Mouse (Mus musculus): Measurements from ENCODE around the gene Ablim2. TPM values are rescaled to one million over a fixed set of nuclear protein-coding genes. Genes with fewer than 3 reads are reported as not detected.
A peak's percentile ranks its signal among the peaks of the same experiment; 100 is the strongest.

The Ablim2 gene
- polyA plus RNA-seq, 1 experiment from 2014 or later = 1.3 TPM

DNA sequence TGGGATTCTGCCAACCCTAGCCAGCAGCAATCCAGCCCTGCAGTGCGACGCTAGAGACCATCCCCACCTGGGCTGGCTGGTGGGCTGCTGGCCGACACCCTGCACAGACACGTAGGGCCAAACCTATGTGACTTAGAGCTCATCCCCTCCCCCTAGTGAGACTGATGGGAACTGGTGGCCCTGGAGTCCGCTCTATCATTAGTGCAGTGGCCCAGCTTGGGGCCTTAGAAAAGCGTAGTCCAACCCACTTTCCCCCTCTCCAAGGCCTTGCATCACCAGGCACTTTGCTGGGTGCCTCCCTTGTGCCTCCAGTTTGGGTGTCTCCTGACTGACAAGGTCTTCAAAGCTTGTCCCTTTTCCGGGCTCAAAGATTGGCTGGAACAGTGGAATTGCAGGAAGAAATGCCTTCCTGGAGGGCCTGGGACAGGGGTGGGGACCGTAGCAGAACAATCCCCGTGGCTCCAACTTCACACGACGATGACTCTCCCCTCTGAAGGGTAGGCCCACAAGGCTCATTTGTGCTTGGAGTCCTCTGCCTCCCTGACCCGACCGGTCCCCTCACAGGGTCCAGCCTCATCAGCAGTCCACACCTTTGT lies 16.4 kb upstream of the Ablim2 start:
- peaks cover 31% of the 10 kb centered on the region for H3K27me3 ChIP-seq (ENCODE audit: insufficient read depth, poor library complexity, severe bottlenecking)
- no peak overlapping the region for H3K27ac ChIP-seq
- H3K4me1 ChIP-seq (replicated peaks) = peaks cover 18% of the 10 kb centered on the region
- no peak for DNase-seq (ENCODE audit: low spot score)
- H3K9me3 ChIP-seq = no peaks in the 10 kb centered on the region
- H3K4me3 ChIP-seq = no peak overlapping the region
- 45% methylated on average over 13 of the region's 13 CpGs for WGBS
- H3K36me3 ChIP-seq = no peaks in the 10 kb centered on the region

DNA sequence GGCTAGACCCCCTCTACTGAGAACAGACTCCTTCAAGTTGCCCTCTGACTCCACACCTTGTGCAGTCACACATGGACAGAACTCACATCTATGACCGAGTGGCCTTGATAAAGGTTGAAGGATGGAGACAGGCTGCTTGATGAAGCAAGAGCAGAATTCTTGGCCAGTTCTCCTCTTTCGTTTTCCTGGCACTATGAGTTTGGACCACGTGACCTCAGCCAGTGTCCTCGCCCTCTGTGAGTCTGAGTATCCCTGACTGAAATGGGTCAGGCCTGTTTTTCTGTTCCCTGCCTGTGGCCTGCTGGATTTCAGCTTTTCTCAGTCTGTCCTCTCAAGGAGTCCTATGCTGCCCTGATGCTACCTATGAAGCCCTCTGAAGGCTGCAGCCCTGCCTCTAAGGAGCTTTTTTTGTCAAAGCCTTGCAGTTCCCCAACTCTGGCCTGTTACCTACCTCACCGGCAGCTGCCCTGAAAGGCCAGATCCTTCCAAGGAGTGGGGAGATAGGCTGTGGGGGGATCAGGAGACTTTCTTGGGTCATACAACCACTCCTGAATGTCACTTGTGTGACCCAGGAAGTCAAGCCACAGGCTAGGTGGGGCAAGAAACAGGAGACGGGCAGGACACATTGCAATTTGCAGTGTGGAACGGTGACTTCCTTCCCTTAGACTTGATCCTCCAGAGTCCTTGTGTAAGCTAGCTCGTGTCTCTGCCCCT lies 14.3 kb upstream of the Ablim2 start:
- Histone ChIP-seq H3K27ac (no peak overlapping the region), H3K4me3 (no peak overlapping the region), H3K4me1 (replicated peaks) (peaks cover 18% of the 10 kb centered on the region), H3K36me3 (no peaks in the 10 kb centered on the region), H3K9me3 (no peaks in the 10 kb centered on the region), H3K27me3 (ENCODE audit: insufficient read depth, poor library complexity, severe bottlenecking) (peaks cover 31% of the 10 kb centered on the region)
- DNase-seq (ENCODE audit: low spot score) = no peak
- WGBS = 80% methylated on average over 8 of the region's 8 CpGs

DNA sequence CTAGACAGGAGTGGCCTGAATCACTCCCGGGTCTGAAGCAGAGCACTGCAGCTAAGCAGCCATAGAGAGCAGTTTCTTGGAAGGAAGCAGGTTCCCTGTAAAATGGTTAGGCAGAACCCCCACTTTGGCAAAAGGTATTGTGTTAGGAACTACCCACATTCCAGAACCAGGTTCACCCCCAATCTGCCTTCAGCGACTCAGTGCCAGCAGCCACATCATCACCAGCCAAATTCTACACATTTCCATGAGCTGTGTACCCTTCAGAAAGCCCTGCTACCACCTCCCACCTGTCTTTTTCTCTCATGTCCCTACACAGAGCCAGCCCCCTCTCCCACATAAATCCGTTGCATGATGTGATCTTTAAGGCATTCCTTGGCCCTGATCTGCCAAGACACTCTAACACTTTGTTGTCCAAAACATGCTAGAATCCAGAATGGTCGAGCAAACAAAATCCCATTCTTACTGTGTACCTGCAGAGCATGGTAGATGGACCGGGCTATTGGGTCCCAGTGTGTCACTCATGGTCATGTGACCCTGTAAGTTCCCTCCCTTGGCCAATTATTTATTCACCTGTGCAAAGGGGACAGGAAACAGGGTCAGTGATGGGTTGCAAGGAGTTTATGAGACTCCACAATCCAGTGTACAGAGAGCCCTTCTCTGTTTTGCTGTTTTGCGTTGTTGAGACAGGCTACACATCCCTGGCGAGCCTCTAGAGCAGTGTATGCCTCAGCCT lies 13.5 kb upstream of the Ablim2 start:
- Histone ChIP-seq H3K27ac (no peak overlapping the region), H3K4me1 (replicated peaks) (peaks cover 15% of the 10 kb centered on the region)
- WGBS = 85% methylated on average over 7 of the region's 7 CpGs

DNA sequence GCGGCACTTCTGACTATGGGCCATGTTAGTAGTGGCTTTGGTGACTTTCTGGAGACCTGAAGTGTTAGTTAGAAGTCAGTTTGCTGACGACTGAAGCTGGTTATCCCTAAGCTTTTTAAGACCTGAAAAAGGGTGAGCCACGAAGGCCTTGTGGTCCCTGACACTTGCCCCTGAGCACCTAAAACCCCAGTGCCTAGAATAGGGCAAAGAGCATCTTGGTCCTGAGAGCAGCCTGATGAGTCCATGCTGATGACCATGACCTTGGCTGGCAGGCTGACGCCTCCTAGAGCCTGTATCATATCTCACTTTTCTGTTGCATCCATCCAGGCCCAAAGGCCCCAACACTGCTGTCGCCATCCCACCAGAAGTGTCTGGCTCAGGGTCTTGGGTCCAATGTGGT lies 12.3 kb upstream of the Ablim2 start:
- 81% methylated on average over 5 of the region's 5 CpGs for WGBS

More for the DNA sequence above, 13.5 kb upstream of the Ablim2 start:
- Histone ChIP-seq H3K27me3 (ENCODE audit: insufficient read depth, poor library complexity, severe bottlenecking) (peaks cover 27% of the 10 kb centered on the region), H3K4me3 (no peak overlapping the region), H3K36me3 (no peaks in the 10 kb centered on the region), H3K9me3 (no peaks in the 10 kb centered on the region)
- DNase-seq (ENCODE audit: low spot score) = no peak

DNA sequence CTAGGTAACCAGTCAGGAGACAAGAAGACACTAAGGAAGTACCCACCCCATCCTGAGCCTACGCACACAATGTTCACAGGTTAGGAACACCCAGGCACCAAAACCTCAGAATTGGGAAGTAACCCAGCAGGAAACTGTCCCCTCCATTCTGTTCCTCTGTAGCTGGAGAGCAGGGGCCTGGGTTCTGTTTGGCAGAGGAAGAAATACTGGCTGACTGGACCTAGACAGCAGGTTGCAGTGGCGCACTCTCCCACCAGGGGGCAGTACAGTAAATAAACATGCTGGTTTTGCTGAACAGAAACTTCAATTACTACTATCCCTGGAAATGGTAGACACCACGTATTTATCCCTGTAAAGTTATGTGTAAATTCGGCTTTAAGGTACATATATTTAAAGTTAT lies 10.8 kb upstream of the Ablim2 start:
- Histone ChIP-seq H3K4me1 (replicated peaks) (no peaks in the 10 kb centered on the region), H3K36me3 (no peaks in the 10 kb centered on the region), H3K27me3 (ENCODE audit: insufficient read depth, poor library complexity, severe bottlenecking) (no peaks in the 10 kb centered on the region), H3K27ac (no peak overlapping the region), H3K4me3 (no peak overlapping the region), H3K9me3 (no peaks in the 10 kb centered on the region)
- 29% methylated on average over 4 of the region's 4 CpGs for WGBS
- DNase-seq (ENCODE audit: low spot score) = peak; percentile 73

More for the DNA sequence above, 12.3 kb upstream of the Ablim2 start:
- H3K27ac ChIP-seq = no peak overlapping the region
- no peaks in the 10 kb centered on the region for H3K9me3 ChIP-seq
- H3K36me3 ChIP-seq = no peaks in the 10 kb centered on the region
- no peak for DNase-seq (ENCODE audit: low spot score)
- H3K27me3 ChIP-seq (ENCODE audit: insufficient read depth, poor library complexity, severe bottlenecking) = peaks cover 15% of the 10 kb centered on the region
- no peak overlapping the region for H3K4me3 ChIP-seq
- H3K4me1 ChIP-seq (replicated peaks) = peaks cover 4% of the 10 kb centered on the region; the same call in 1 of the 2 replicates

DNA sequence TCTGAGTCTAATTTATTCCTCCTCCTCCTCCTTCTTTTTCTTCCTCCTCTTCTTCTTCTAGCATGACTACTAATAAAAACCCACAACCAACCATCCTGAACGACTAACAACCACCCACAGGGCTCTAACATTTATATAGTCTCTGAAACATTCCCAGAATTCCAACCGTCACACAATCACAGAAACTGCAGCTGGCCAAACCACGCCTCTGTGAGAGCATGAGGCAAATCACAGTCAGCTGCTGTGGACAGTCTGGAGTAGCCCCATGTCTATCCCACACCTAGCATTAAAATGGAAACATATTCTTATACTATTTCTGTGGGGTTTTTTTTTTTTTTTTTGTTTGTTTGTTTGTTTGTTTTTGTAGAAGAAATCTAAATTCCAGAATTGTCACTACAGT lies 8.3 kb upstream of the Ablim2 start:
- Histone ChIP-seq H3K9me3 (no peaks in the 10 kb centered on the region), H3K4me3 (no peak overlapping the region), H3K4me1 (replicated peaks) (no peaks in the 10 kb centered on the region), H3K27ac (no peak overlapping the region), H3K27me3 (ENCODE audit: insufficient read depth, poor library complexity, severe bottlenecking) (0 out of 2 replicates have a peak, but pooled peaks cover 3% of the 10 kb centered on the region), H3K36me3 (no peaks in the 10 kb centered on the region)
- WGBS = 52% methylated on average over 3 of the region's 3 CpGs
- DNase-seq (ENCODE audit: low spot score) = no peak

DNA sequence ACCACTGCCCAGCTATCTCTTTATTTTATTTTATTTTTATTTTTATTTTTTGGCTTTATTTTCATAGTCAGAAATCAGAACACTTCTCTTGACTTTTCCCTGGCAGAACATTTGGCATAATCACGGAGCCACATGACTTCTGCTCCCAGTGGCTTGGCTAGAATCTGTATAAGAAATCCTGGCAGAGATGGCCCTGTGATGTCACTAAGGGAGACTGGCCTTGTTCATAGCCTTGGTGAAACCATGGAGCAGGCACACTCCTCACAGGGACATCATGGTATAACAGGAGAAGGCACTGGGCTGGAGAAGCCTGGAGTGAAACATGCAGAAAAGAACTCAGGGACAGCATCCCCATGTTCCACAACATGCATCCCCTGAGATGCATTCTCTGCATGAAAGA lies 7.7 kb upstream of the Ablim2 start:
- H3K36me3 ChIP-seq = no peaks in the 10 kb centered on the region
- H3K4me3 ChIP-seq = no peak overlapping the region
- H3K4me1 ChIP-seq (replicated peaks) = no peaks in the 10 kb centered on the region
- 84% methylated on average over 1 of the region's 1 CpGs for WGBS
- no peaks in the 10 kb centered on the region for H3K9me3 ChIP-seq
- H3K27me3 ChIP-seq (ENCODE audit: insufficient read depth, poor library complexity, severe bottlenecking) = 0 out of 2 replicates have a peak, but pooled peaks cover 4% of the 10 kb centered on the region
- DNase-seq (ENCODE audit: low spot score) = no peak
- H3K27ac ChIP-seq = no peak overlapping the region

DNA sequence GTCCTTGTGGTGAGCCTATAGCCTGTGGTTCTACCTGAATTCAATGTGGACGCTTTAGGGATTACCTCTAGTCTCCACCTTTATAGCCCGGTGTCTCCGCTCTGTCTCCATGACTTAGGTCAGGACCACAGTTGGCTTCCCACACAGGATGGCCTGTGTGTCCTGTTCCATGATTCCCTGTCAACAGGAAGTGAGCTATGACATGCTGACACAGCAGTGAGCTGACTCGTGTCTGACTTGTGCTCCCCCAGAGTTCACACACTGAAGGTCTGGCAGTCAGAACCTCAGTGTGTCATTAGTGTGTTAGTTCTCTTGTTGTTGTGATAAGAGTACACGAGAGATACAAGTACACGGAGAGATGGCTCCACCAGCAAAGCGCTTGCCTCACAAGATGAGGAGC lies 6.7 kb upstream of the Ablim2 start:
- H3K4me3 ChIP-seq = no peak overlapping the region
- 83% methylated on average over 7 of the region's 7 CpGs for WGBS
- DNase-seq (ENCODE audit: low spot score) = no peak
- H3K27ac ChIP-seq = no peak overlapping the region
- peaks cover 10% of the 10 kb centered on the region for H3K27me3 ChIP-seq (ENCODE audit: insufficient read depth, poor library complexity, severe bottlenecking)
- H3K9me3 ChIP-seq = no peaks in the 10 kb centered on the region
- no peaks in the 10 kb centered on the region; the same call in 1 of the 2 replicates for H3K4me1 ChIP-seq (replicated peaks)
- no peaks in the 10 kb centered on the region for H3K36me3 ChIP-seq

DNA sequence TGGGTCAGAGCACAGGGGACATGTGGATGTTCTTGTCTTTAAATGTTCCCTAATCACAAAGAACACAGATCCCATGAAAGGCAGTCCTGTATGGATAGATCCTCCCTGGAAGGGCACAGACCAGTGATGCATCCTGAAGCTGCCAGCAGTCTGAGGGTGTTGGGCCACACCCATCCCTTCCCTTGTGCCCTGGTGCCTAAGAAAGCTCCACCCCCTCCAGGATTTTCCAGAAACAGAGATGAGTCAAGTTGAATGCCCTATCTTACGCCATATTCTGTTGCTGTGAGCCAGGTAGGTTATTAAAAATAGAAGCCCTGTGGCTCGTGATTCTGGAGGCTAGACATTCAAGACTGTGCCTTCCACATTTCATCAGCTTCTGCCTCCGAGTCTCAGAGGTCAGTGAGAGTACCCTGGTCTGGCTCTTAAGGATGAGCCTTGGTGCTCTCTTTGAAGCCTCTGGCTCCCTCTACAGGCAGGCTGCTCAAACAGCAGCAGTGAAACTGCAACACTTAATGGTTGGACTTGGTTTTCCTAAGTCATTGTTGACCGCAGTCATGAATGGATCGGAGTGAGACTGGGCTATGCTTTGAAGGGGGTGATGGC lies 2.4 kb upstream of the Ablim2 start:
- peak; percentile 59 for DNase-seq (ENCODE audit: low spot score)
- H3K27ac ChIP-seq = no peak overlapping the region
- peaks cover 49% of the 10 kb centered on the region for H3K27me3 ChIP-seq (ENCODE audit: insufficient read depth, poor library complexity, severe bottlenecking)
- H3K36me3 ChIP-seq = no peaks in the 10 kb centered on the region
- H3K9me3 ChIP-seq = no peaks in the 10 kb centered on the region
- H3K4me3 ChIP-seq = no peak overlapping the region
- H3K4me1 ChIP-seq (replicated peaks) = peaks cover 20% of the 10 kb centered on the region
- WGBS = 28% methylated on average over 5 of the region's 5 CpGs

DNA sequence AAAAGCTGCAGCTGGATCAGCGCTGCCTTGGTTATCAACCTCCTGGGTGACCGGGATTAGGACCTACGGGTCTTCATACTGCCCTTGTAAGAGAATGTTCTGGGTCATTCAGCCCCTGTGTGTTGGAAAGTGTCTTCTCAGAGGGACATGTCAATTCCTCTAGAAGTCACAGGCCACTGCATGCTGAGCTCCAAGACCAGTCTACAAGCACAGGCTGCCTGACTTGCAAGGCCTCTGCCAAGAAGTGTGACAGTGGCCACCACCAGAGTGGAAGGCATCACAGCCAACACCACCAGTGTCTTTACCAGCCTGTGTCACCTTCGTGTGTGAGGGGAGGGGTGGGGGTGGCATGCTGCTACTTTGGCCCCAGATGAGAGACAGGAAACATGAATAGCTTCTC lies 1.7 kb upstream of the Ablim2 start:
- DNase-seq (ENCODE audit: low spot score) = no peak
- WGBS = 81% methylated on average over 4 of the region's 4 CpGs
- peaks cover 57% of the 10 kb centered on the region for H3K27me3 ChIP-seq (ENCODE audit: insufficient read depth, poor library complexity, severe bottlenecking)

DNA sequence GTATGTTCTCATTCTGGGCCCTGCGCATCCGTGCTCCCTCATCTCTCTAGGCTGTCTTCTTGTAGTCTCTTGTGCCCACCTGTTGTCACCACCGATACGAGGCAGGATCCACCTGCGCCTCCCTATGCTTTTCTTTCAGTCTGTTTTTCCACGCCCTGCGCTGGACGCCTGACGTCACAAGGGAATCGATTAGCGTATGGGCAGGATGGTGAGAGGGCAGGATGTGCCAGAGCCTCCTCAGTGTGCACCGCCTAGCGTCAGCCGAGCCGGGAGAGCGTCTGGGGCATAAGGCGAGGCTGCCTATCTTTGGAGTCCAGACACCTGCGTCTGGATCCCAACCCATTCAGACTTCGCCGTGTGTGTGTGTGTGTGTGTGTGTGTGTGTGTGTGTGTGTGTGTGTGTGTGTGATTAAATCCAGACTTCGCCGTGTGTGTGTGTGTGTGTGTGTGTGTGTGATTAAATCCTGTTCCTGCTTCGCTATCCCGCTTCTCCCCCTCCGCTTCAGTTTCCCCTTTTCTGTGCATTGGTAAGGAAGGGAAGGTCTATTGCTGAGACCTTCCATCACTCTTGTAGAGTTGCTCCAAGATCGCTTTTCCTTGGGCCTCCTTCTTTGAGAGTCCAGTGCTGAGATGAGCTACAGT lies 562 bp upstream of the Ablim2 start:
- H3K4me3 ChIP-seq = peak overlapping the region; percentile 69
- H3K27me3 ChIP-seq (ENCODE audit: insufficient read depth, poor library complexity, severe bottlenecking) = peaks cover 65% of the 10 kb centered on the region
- 12% methylated on average over 26 of the region's 26 CpGs for WGBS
- peak; percentile 18 for DNase-seq (ENCODE audit: low spot score)
- H3K9me3 ChIP-seq = no peaks in the 10 kb centered on the region
- H3K4me1 ChIP-seq (replicated peaks) = peaks cover 20% of the 10 kb centered on the region
- H3K36me3 ChIP-seq = no peaks in the 10 kb centered on the region
- peak overlapping the region; percentile 66 for H3K27ac ChIP-seq

More for the DNA sequence above, 1.7 kb upstream of the Ablim2 start:
- peaks cover 20% of the 10 kb centered on the region for H3K4me1 ChIP-seq (replicated peaks)
- H3K4me3 ChIP-seq = no peak overlapping the region
- no peaks in the 10 kb centered on the region for H3K9me3 ChIP-seq
- H3K27ac ChIP-seq = no peak overlapping the region
- no peaks in the 10 kb centered on the region for H3K36me3 ChIP-seq
